Mouse (Mus musculus): Measurements from ENCODE around the gene C8g. TPM values are rescaled to one million over a fixed set of nuclear protein-coding genes. Genes with fewer than 3 reads are reported as not detected.

The C8g gene
- polyA plus RNA-seq, 1 experiment from 2014 or later = 5.3 TPM

- no peak for ATAC-seq (ENCODE audit: low FRiP score, low read depth)
- Histone ChIP-seq H3K9ac (replicated peaks) (no peak overlapping the region), H3K27me3 (no peaks in the 10 kb centered on the region; the same call in 1 of the 2 replicates), H3K27ac (replicated peaks) (no peak overlapping the region), H3K36me3 (peaks cover 14% of the 10 kb centered on the region), H3K9me3 (no peaks in the 10 kb centered on the region), H3K4me1 (peaks cover 18% of the 10 kb centered on the region), H3K4me3 (no peak overlapping the region), H3K4me2 (replicated peaks) (no peak overlapping the region)
- 87% methylated on average over 5 of the region's 5 CpGs for WGBS
Observed at GRCm38 (mm10) chr2:25458911-25459310, 42.6 kb downstream of the C8g start.

- H3K27ac ChIP-seq (replicated peaks) = no peak overlapping the region
- ATAC-seq (ENCODE audit: low FRiP score, low read depth) = no peak
Observed at GRCm38 (mm10) chr2:25457022-25457896, 44.3 kb downstream of the C8g start.

GRCm38 (mm10) chr2:25456205-25456953 lies 45.1 kb downstream of the C8g start, which contains the start of gene Clic3:
Clic3 (plus strand) TSS chr2:25456838.
- no peak within 1 kb of the TSS for H3K4me2 ChIP-seq (replicated peaks)
- 0 out of 2 replicates have a peak within 1 kb of the TSS, but pooled peaks have one; percentile 17 for H3K9ac ChIP-seq (replicated peaks)
- H3K27me3 ChIP-seq = no peaks in the 10 kb centered on the region; the same call in 1 of the 2 replicates
- H3K4me1 ChIP-seq = peaks cover 15% of the 10 kb centered on the region
- ATAC-seq (ENCODE audit: low FRiP score, low read depth) = no peak
- no peak within 1 kb of the TSS for H3K4me3 ChIP-seq
- H3K36me3 ChIP-seq = peaks cover 14% of the 10 kb centered on the region
- H3K27ac ChIP-seq (replicated peaks) = no peak within 1 kb of the TSS
- H3K9me3 ChIP-seq = no peaks in the 10 kb centered on the region
- WGBS = 65% methylated on average over 14 of the region's 14 CpGs

More at GRCm38 (mm10) chr2:25457022-25457896, 44.3 kb downstream of the C8g start:
- no peaks in the 10 kb centered on the region; the same call in 1 of the 2 replicates for H3K27me3 ChIP-seq
- H3K9ac ChIP-seq (replicated peaks) = 0 out of 2 replicates have a peak overlapping the region, but pooled peaks have one; percentile 17
- H3K36me3 ChIP-seq = peaks cover 14% of the 10 kb centered on the region
- H3K9me3 ChIP-seq = no peaks in the 10 kb centered on the region
- no peak overlapping the region for H3K4me3 ChIP-seq
- H3K4me2 ChIP-seq (replicated peaks) = no peak overlapping the region
- peaks cover 18% of the 10 kb centered on the region for H3K4me1 ChIP-seq
- WGBS = 88% methylated on average over 9 of the region's 9 CpGs

GRCm38 (mm10) chr2:25452951-25453350 lies 48.6 kb downstream of the C8g start:
- no peak for ATAC-seq (ENCODE audit: low FRiP score, low read depth)
- Histone ChIP-seq H3K4me3 (no peak overlapping the region), H3K9me3 (no peaks in the 10 kb centered on the region), H3K9ac (replicated peaks) (no peak overlapping the region), H3K27me3 (no peaks in the 10 kb centered on the region; the same call in 1 of the 2 replicates), H3K36me3 (peaks cover 6% of the 10 kb centered on the region), H3K4me1 (no peaks in the 10 kb centered on the region), H3K4me2 (replicated peaks) (no peak overlapping the region), H3K27ac (replicated peaks) (no peak overlapping the region)
- WGBS = 45% methylated on average over 1 of the region's 1 CpGs

GRCm38 (mm10) chr2:25450853-25451647 lies 50.5 kb downstream of the C8g start:
- H3K27ac ChIP-seq (replicated peaks) = no peak overlapping the region
- WGBS = 86% methylated on average over 8 of the region's 8 CpGs
- H3K4me2 ChIP-seq (replicated peaks) = no peak overlapping the region
- H3K27me3 ChIP-seq = no peaks in the 10 kb centered on the region; the same call in 1 of the 2 replicates
- H3K9ac ChIP-seq (replicated peaks) = no peak overlapping the region
- H3K4me1 ChIP-seq = no peaks in the 10 kb centered on the region
- no peak for ATAC-seq (ENCODE audit: low FRiP score, low read depth)
- H3K36me3 ChIP-seq = peaks cover 23% of the 10 kb centered on the region
- H3K9me3 ChIP-seq = no peaks in the 10 kb centered on the region
- H3K4me3 ChIP-seq = no peak overlapping the region

Other genes with a start within 250 kb of the C8g start
- gene Tmem203, start 246.3 kb downstream of the C8g start, polyA plus RNA-seq (2016; fragmentation: Nextera tagmentation; extraction: Ambion mirVana) = 20.6 and 23.6 TPM in 2 replicates
- 10.1 and 10.2 TPM in 2 replicates for gene Tprn, start 239.1 kb downstream of the C8g start, polyA plus RNA-seq (2016; fragmentation: Nextera tagmentation; extraction: Ambion mirVana)
- 210 and 216 TPM in 2 replicates for gene Ssna1, start 229.3 kb downstream of the C8g start, polyA plus RNA-seq (2016; fragmentation: Nextera tagmentation; extraction: Ambion mirVana)
- 143 and 144 TPM in 2 replicates for gene Anapc2, start 229.2 kb downstream of the C8g start, polyA plus RNA-seq (2016; fragmentation: Nextera tagmentation; extraction: Ambion mirVana)
- not detected in 2 replicates for gene Tmem210, start 213.6 kb downstream of the C8g start, polyA plus RNA-seq (2016; fragmentation: Nextera tagmentation; extraction: Ambion mirVana)
- gene Lrrc26, start 211.8 kb downstream of the C8g start, polyA plus RNA-seq (2016; fragmentation: Nextera tagmentation; extraction: Ambion mirVana) = not detected in 2 replicates
- gene Grin1, start 182.5 kb downstream of the C8g start, polyA plus RNA-seq (2016; fragmentation: Nextera tagmentation; extraction: Ambion mirVana) = 6.1 and 8.2 TPM in 2 replicates
- 72.2 and 72.9 TPM in 2 replicates for gene Man1b1, start 169.4 kb downstream of the C8g start, polyA plus RNA-seq (2016; fragmentation: Nextera tagmentation; extraction: Ambion mirVana)
- gene Dpp7, start 145.4 kb downstream of the C8g start, polyA plus RNA-seq (2016; fragmentation: Nextera tagmentation; extraction: Ambion mirVana) = 19.5 and 20.5 TPM in 2 replicates
- 2.9 and 7.4 TPM in 2 replicates for gene Uap1l1, start 136.0 kb downstream of the C8g start, polyA plus RNA-seq (2016; fragmentation: Nextera tagmentation; extraction: Ambion mirVana)
- gene Sapcd2, start 129.4 kb downstream of the C8g start, polyA plus RNA-seq (2016; fragmentation: Nextera tagmentation; extraction: Ambion mirVana) = 52.1 and 52.3 TPM in 2 replicates
- gene Entpd2, start 105.8 kb downstream of the C8g start, polyA plus RNA-seq (2016; fragmentation: Nextera tagmentation; extraction: Ambion mirVana) = 0.20 TPM in 2 replicates
- gene Npdc1, start 102.4 kb downstream of the C8g start, polyA plus RNA-seq (2016; fragmentation: Nextera tagmentation; extraction: Ambion mirVana) = 216 and 221 TPM in 2 replicates
- 0.09 TPM in 1 of 2 replicates, not detected in the other for gene Fut7, start 78.5 kb downstream of the C8g start, polyA plus RNA-seq (2016; fragmentation: Nextera tagmentation; extraction: Ambion mirVana)
- 9.4 and 10.3 TPM in 2 replicates for gene Abca2, start 73.0 kb downstream of the C8g start, polyA plus RNA-seq (2016; fragmentation: Nextera tagmentation; extraction: Ambion mirVana)
- gene Clic3, start 44.9 kb downstream of the C8g start, polyA plus RNA-seq (2016; fragmentation: Nextera tagmentation; extraction: Ambion mirVana) = 2.5 and 2.9 TPM in 2 replicates
- 42.9 and 48.6 TPM in 2 replicates for gene Paxx, start 40.6 kb downstream of the C8g start, polyA plus RNA-seq (2016; fragmentation: Nextera tagmentation; extraction: Ambion mirVana)
- 1.5 and 1.8 TPM in 2 replicates for gene Ptgds, start 31.7 kb downstream of the C8g start, polyA plus RNA-seq (2016; fragmentation: Nextera tagmentation; extraction: Ambion mirVana)
- not detected in 2 replicates for gene Lcn12, start 7.8 kb downstream of the C8g start, polyA plus RNA-seq (2016; fragmentation: Nextera tagmentation; extraction: Ambion mirVana)
- 104 and 112 TPM in 2 replicates for gene Fbxw5, start 969 bp downstream of the C8g start, polyA plus RNA-seq (2016; fragmentation: Nextera tagmentation; extraction: Ambion mirVana)
- gene Traf2, start 45.2 kb upstream of the C8g start, polyA plus RNA-seq (2016; fragmentation: Nextera tagmentation; extraction: Ambion mirVana) = 32.3 and 32.4 TPM in 2 replicates
- 362 and 366 TPM in 2 replicates for gene Edf1, start 56.1 kb upstream of the C8g start, polyA plus RNA-seq (2016; fragmentation: Nextera tagmentation; extraction: Ambion mirVana)
- 5.1 and 7.2 TPM in 2 replicates for gene Mamdc4, start 73.1 kb upstream of the C8g start, polyA plus RNA-seq (2016; fragmentation: Nextera tagmentation; extraction: Ambion mirVana)
- gene Phpt1, start 73.5 kb upstream of the C8g start, polyA plus RNA-seq (2016; fragmentation: Nextera tagmentation; extraction: Ambion mirVana) = 166 and 173 TPM in 2 replicates
- gene Ajm1, start 80.0 kb upstream of the C8g start, polyA plus RNA-seq (2016; fragmentation: Nextera tagmentation; extraction: Ambion mirVana) = 1.8 and 1.9 TPM in 2 replicates
- 69.3 and 71.0 TPM in 2 replicates for gene Rabl6, start 106.8 kb upstream of the C8g start, polyA plus RNA-seq (2016; fragmentation: Nextera tagmentation; extraction: Ambion mirVana)
- gene Ccdc183, start 116.0 kb upstream of the C8g start, polyA plus RNA-seq (2016; fragmentation: Nextera tagmentation; extraction: Ambion mirVana) = 0.20 and 0.36 TPM in 2 replicates
- gene Tmem141, start 120.3 kb upstream of the C8g start, polyA plus RNA-seq (2016; fragmentation: Nextera tagmentation; extraction: Ambion mirVana) = 15.4 and 20.7 TPM in 2 replicates
- 1.6 and 2.2 TPM in 2 replicates for gene Fcna, start 126.3 kb upstream of the C8g start, polyA plus RNA-seq (2016; fragmentation: Nextera tagmentation; extraction: Ambion mirVana)
- gene Lcn8, start 151.4 kb upstream of the C8g start, polyA plus RNA-seq (2016; fragmentation: Nextera tagmentation; extraction: Ambion mirVana) = not detected in 2 replicates
- not detected in 2 replicates for gene Lcn5, start 156.2 kb upstream of the C8g start, polyA plus RNA-seq (2016; fragmentation: Nextera tagmentation; extraction: Ambion mirVana)
- gene Lcn6, start 175.1 kb upstream of the C8g start, polyA plus RNA-seq (2016; fragmentation: Nextera tagmentation; extraction: Ambion mirVana) = not detected in 2 replicates
- not detected in 2 replicates for gene Lcn10, start 181.0 kb upstream of the C8g start, polyA plus RNA-seq (2016; fragmentation: Nextera tagmentation; extraction: Ambion mirVana)
- gene Obp2a, start 198.3 kb upstream of the C8g start, polyA plus RNA-seq (2016; fragmentation: Nextera tagmentation; extraction: Ambion mirVana) = not detected in 2 replicates
- 76.1 and 78.5 TPM in 2 replicates for gene Bmyc, start 205.0 kb upstream of the C8g start, polyA plus RNA-seq (2016; fragmentation: Nextera tagmentation; extraction: Ambion mirVana)
- not detected in 2 replicates for gene Obp2b, start 235.3 kb upstream of the C8g start, polyA plus RNA-seq (2016; fragmentation: Nextera tagmentation; extraction: Ambion mirVana)

Measured in midbrain, embryonic 12.5 days (tissue).